ENCODE assay signal across 21 mouse cellular contexts in the genomic region with DNA sequence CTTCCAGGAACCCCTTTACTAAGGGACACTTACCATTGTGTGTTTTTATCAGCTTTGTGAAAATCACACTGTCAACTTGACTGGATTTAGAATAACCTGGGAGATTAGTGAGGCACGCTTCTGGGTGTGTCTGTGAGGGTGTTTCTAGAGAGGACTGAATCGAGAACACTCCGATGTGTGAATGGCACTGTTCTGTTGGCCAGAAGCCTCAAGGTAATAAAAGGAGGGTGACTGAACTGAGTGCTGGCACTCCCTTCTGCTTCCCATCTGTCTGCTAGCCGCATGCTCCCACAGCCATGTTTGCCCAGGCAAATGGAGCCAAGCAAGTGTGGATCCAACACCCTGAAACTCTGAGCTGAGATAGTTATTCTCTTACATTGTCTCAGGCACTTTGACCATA. TPM values are rescaled to one million over a fixed set of nuclear protein-coding genes. Genes with fewer than 3 reads are reported as not detected.
DNase-seq lines count a peak whose midpoint lies in the region; ATAC-seq and TF ChIP-seq lines count a peak whose summit lies in the region.
"Had no signal": no experiment of that assay in that cellular context is flagged by ENCODE, and none has a peak within 500 bp of the region (broad histone marks: within the 10 kb centered on the region; RNA-seq: fewer than 3 reads in every experiment).

No protein-coding gene starts in this region.

- peak; percentile 52 for ATAC-seq in intestine, postnatal 0 days
- ATAC-seq in intestine, embryonic 16.5 days = no peak; the same call in 1 of the 2 replicates
- ATAC-seq in midbrain, embryonic 11.5 days (ENCODE audit: low FRiP score) = no peak
- no peak for ATAC-seq in midbrain, embryonic 16.5 days
- ATAC-seq: activated CD4-positive, CD25-positive, alpha-beta regulatory T cell, adult 4 months; CD4-positive, CD25-positive, alpha-beta regulatory T cell, adult 4 months; Patski had no signal

- H3K27ac ChIP-seq in intestine, postnatal 0 days (ENCODE audit: low read depth, low read length) = no peak overlapping the region
- no peak overlapping the region for H3K27ac ChIP-seq in intestine, embryonic 16.5 days (ENCODE audit: low read length)
- no peak overlapping the region for H3K27ac ChIP-seq in midbrain, embryonic 11.5 days (ENCODE audit: low read depth, low read length)
- H3K27ac ChIP-seq in midbrain, embryonic 16.5 days (ENCODE audit: low read length) = no peak overlapping the region

- DNase-seq in midbrain, embryonic 11.5 days (ENCODE audit: low spot score, missing footprints) = peak; percentile 45
- peak; percentile 65 for DNase-seq in large intestine, adult 2 months (ENCODE audit: low read depth, low spot score)
- no peak for DNase-seq in frontal cortex, adult 2 months (ENCODE audit: extremely low spot score in 1 of 2, low spot score in 1 of 2)
- DNase-seq: adrenal gland, adult 2 months; adrenal gland, adult 8-10 months; adrenal gland, postnatal 10 days; adrenal gland, postnatal 14 days; adrenal gland, postnatal 25 days; adrenal gland, postnatal 36 days; B cell, adult 2 months; cerebellum, adult 11 months; cerebellum, adult 11-12 months; cerebellum, adult 18-20 months had no signal

- no peaks in the 10 kb centered on the region for H3K9me3 ChIP-seq in intestine, postnatal 0 days (ENCODE audit: control insufficient read depth)
- no peaks in the 10 kb centered on the region for H3K9me3 ChIP-seq in intestine, embryonic 16.5 days (ENCODE audit: control insufficient read depth, low read length)
- no peaks in the 10 kb centered on the region for H3K9me3 ChIP-seq in midbrain, embryonic 11.5 days (ENCODE audit: control insufficient read depth, low read length)
- no peaks in the 10 kb centered on the region for H3K9me3 ChIP-seq in midbrain, embryonic 16.5 days (replicated peaks; ENCODE audit: control insufficient read depth, low read length, poor library complexity, severe bottlenecking)
- H3K9me3 ChIP-seq: G1E had no signal

- no peak overlapping the region for H3K9ac ChIP-seq in intestine, postnatal 0 days (ENCODE audit: low read depth, low read length)
- no peak overlapping the region for H3K9ac ChIP-seq in intestine, embryonic 16.5 days (ENCODE audit: low read depth, low read length)
- H3K9ac ChIP-seq in midbrain, embryonic 11.5 days (ENCODE audit: low read length) = no peak overlapping the region
- no peak overlapping the region for H3K9ac ChIP-seq in midbrain, embryonic 16.5 days (ENCODE audit: low read depth, low read length)

- no peak overlapping the region for H3K4me2 ChIP-seq in intestine, postnatal 0 days (replicated peaks; ENCODE audit: low read depth)
- no peak overlapping the region for H3K4me2 ChIP-seq in intestine, embryonic 16.5 days (ENCODE audit: low read depth, low read length)
- no peak overlapping the region for H3K4me2 ChIP-seq in midbrain, embryonic 11.5 days
- H3K4me2 ChIP-seq in midbrain, embryonic 16.5 days (ENCODE audit: low read length) = no peak overlapping the region

- H3K4me3 ChIP-seq in intestine, postnatal 0 days (ENCODE audit: low read depth, low read length) = no peak overlapping the region
- H3K4me3 ChIP-seq in intestine, embryonic 16.5 days (ENCODE audit: low read length) = no peak overlapping the region
- no peak overlapping the region for H3K4me3 ChIP-seq in midbrain, embryonic 11.5 days (ENCODE audit: low read depth, low read length)
- H3K4me3 ChIP-seq in midbrain, embryonic 16.5 days (ENCODE audit: low read depth, low read length) = no peak overlapping the region

- TF ChIP-seq CTCF in intestine, postnatal 0 days (IDR thresholded peaks at IDR 0.05; ENCODE audit: low read depth) = no peak

- no peaks in the 10 kb centered on the region for H3K36me3 ChIP-seq in intestine, postnatal 0 days (ENCODE audit: control insufficient read depth, insufficient read depth)
- H3K36me3 ChIP-seq in intestine, embryonic 16.5 days (ENCODE audit: control insufficient read depth, insufficient read depth, low read length) = no peaks in the 10 kb centered on the region
- H3K36me3 ChIP-seq in midbrain, embryonic 11.5 days (ENCODE audit: control insufficient read depth, insufficient read depth, low read length) = no peaks in the 10 kb centered on the region
- H3K36me3 ChIP-seq in midbrain, embryonic 16.5 days (ENCODE audit: control insufficient read depth, insufficient read depth, low read length) = no peaks in the 10 kb centered on the region
- H3K36me3 ChIP-seq: G1E had no signal

- H3K27me3 ChIP-seq in intestine, postnatal 0 days (replicated peaks; ENCODE audit: control insufficient read depth, insufficient read depth, low read length) = no peaks in the 10 kb centered on the region
- no peaks in the 10 kb centered on the region for H3K27me3 ChIP-seq in intestine, embryonic 16.5 days (replicated peaks; ENCODE audit: control insufficient read depth, insufficient read depth, low read length)
- no peaks in the 10 kb centered on the region for H3K27me3 ChIP-seq in midbrain, embryonic 11.5 days (ENCODE audit: control insufficient read depth, insufficient read depth, low read length)
- H3K27me3 ChIP-seq in midbrain, embryonic 16.5 days (ENCODE audit: control insufficient read depth, insufficient read depth, low read depth, low read length) = no peaks in the 10 kb centered on the region; the same call in 1 of the 2 replicates

- 34% methylated on average over 4 of the region's 4 CpGs for WGBS in intestine, postnatal 0 days
- 53% methylated on average over 4 of the region's 4 CpGs for WGBS in intestine, embryonic 16.5 days
- 83% methylated on average over 4 of the region's 4 CpGs for WGBS in midbrain, embryonic 11.5 days
- WGBS in midbrain, embryonic 16.5 days = 86% methylated on average over 4 of the region's 4 CpGs
- 15% methylated on average over 4 of the region's 4 CpGs for WGBS in large intestine, adult 2 months

- no peaks in the 10 kb centered on the region for H3K4me1 ChIP-seq in intestine, postnatal 0 days (replicated peaks; ENCODE audit: control insufficient read depth, insufficient read depth, low read length)
- H3K4me1 ChIP-seq in intestine, embryonic 16.5 days (ENCODE audit: control insufficient read depth, insufficient read depth, low read length) = peaks cover 6% of the 10 kb centered on the region; the same call in 1 of the 2 replicates
- peaks cover 10% of the 10 kb centered on the region for H3K4me1 ChIP-seq in midbrain, embryonic 11.5 days (ENCODE audit: control insufficient read depth, insufficient read depth, low read length)
- H3K4me1 ChIP-seq in midbrain, embryonic 16.5 days (ENCODE audit: control insufficient read depth, insufficient read depth, low read length) = peaks cover 18% of the 10 kb centered on the region

RNA-seq across cellular contexts. Expression of a gene that starts 1.1 kb away (rescaled TPM):
- 5.7 and 7.3 TPM in 2 replicates for polyA plus RNA-seq in intestine, postnatal 0 days (2015; fragmentation: Nextera tagmentation; extraction: Ambion mirVana)
- 14.4 and 15.9 TPM in 2 replicates for polyA plus RNA-seq in intestine, embryonic 16.5 days (2015; fragmentation: Nextera tagmentation; extraction: Ambion mirVana)
- 8.9 and 9.7 TPM in 2 replicates for polyA plus RNA-seq in midbrain, embryonic 11.5 days (2014; fragmentation: Nextera tagmentation; extraction: Ambion mirVana)
- 40.2 and 42.0 TPM in 2 replicates for polyA plus RNA-seq in midbrain, embryonic 16.5 days (2015; fragmentation: Nextera tagmentation; extraction: Ambion mirVana)
- polyA plus RNA-seq in large intestine, adult 2 months (2012; rRNA removed) = 8.2 TPM in 2 replicates
- polyA plus RNA-seq in frontal cortex, adult 2 months (2012; rRNA removed) = 27.7 and 32.3 TPM in 2 replicates
- polyA plus RNA-seq: activated CD4-positive, CD25-positive, alpha-beta regulatory T cell, adult 4 months; CD4-positive, CD25-positive, alpha-beta regulatory T cell, adult 4 months; G1E had no signal

RNA-seq across cellular contexts. Expression of a gene that starts 47.2 kb away (rescaled TPM):
- 0.90 and 1.0 TPM in 2 replicates for polyA plus RNA-seq in intestine, postnatal 0 days (2015; fragmentation: Nextera tagmentation; extraction: Ambion mirVana)
- polyA plus RNA-seq in intestine, embryonic 16.5 days (2015; fragmentation: Nextera tagmentation; extraction: Ambion mirVana) = 2.7 and 3.5 TPM in 2 replicates
- polyA plus RNA-seq in midbrain, embryonic 11.5 days (2014; fragmentation: Nextera tagmentation; extraction: Ambion mirVana) = 0.23 and 0.52 TPM in 2 replicates
- 1.5 and 2.6 TPM in 2 replicates for polyA plus RNA-seq in midbrain, embryonic 16.5 days (2015; fragmentation: Nextera tagmentation; extraction: Ambion mirVana)
- 0.72 and 0.86 TPM in 2 replicates for polyA plus RNA-seq in large intestine, adult 2 months (2012; rRNA removed)
- 6.2 and 7.4 TPM in 2 replicates for polyA plus RNA-seq in frontal cortex, adult 2 months (2012; rRNA removed)
- polyA plus RNA-seq: activated CD4-positive, CD25-positive, alpha-beta regulatory T cell, adult 4 months; C2C12; G1E had no signal

Comparison
In these comparisons a context has a peak if more than half of its experiments do, and no peak if none do; other contexts are left out.
1. DNase-seq: peak in midbrain, embryonic 11.5 days (single experiment) and large intestine, adult 2 months (single experiment); none in frontal cortex, adult 2 months (0 of 2).